Mouse (Mus musculus) C2C12 (cell line): ENCODE data around the gene Cyp2g1.

Experiments
- CTCF ChIP-seq: IDR thresholded peaks from one replicate; pipeline ENCODE4 v1.5.1; 2011; ENCODE audit not compliant: control insufficient read depth, insufficient read depth, insufficient read length
- MAX ChIP-seq: IDR thresholded peaks from one replicate; pipeline ENCODE4 v1.6.1; 2011; ENCODE audit warnings: mild to moderate bottlenecking, control low read depth
- MYOD1 ChIP-seq: IDR thresholded peaks from one replicate; pipeline ENCODE4 v1.6.1; 2011; ENCODE audit warnings: low read depth; ENCODE audit not compliant: control insufficient read depth, insufficient read length
- USF1 ChIP-seq: IDR thresholded peaks from one replicate; pipeline ENCODE4 v1.6.1; 2011; ENCODE audit warnings: low read depth, mild to moderate bottlenecking, control low read depth, moderate library complexity

DNA sequence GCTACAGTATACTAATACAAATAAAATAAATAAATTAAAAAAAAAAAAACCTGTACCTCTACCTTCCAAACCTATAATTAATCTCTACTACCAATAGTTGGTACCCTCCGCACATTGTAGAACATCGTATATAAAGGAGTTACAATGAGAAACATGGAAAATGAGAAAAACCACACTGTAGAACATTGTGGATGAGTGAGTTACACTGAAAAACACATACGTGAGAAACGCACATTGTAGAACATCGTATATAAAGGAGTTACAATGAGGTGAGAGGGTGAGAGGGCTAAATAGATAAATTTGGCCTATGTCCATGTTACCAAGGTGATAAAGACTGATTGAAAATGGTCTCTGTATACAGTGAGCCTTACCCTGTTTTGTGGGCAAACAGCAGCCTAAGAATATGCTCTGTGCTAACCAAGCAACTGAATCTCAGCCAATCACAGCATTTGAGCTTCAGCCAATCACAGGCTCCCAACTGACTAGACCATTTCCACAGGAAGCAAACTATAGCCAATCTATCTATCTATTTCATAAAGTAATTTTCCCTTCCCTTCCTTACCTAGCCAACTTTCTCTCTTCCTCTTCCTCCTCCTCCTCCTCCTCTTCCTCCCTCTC is 28.8 kb upstream of the Cyp2g1 start:
- no peak for TF ChIP-seq MYOD1
- TF ChIP-seq CTCF, result no peak
- no peak for TF ChIP-seq MAX
- TF ChIP-seq USF1, result no peak
